Comparison of ENCODE assay signal across 31 mouse cellular contexts in the genomic region with DNA sequence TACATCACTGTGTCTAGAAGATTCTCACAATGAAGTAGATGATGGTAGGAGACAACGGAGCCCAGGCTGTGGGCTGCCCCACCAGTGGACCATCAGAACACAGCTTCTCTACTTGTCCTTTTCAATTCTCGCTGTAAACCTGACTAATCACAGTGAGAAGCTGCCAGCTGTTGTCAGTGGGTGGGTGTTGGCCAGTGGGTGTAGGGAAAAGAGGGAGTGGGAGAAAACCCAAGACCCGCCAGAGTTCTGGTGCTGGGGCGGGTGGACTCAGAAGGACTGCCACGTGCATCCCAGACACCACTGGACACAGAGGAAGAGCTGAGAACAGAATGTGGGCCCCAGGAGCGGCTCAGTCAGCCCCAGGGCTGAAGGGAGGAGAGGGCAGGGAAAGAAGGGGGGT. TPM values are rescaled to one million over a fixed set of nuclear protein-coding genes. Genes with fewer than 3 reads are reported as not detected.
"Had no signal": no experiment of that assay in that cellular context is flagged by ENCODE, and none has a peak within 500 bp of the region (broad histone marks: within the 10 kb centered on the region; RNA-seq: fewer than 3 reads in every experiment).

No protein-coding gene starts in this region.

- DNase-seq: gastrocnemius, adult 2 months; gastrocnemius, postnatal 10 days; gastrocnemius, postnatal 25 days; heart, adult 18-20 months; heart, postnatal 10 days; heart, postnatal 4 days; kidney, adult 18-20 months; kidney, adult 8-10 months; kidney, postnatal 10 days; kidney, postnatal 25 days; kidney, postnatal 4 days; layer of hippocampus, adult 9-11 months; liver had no signal

- H3K9ac ChIP-seq: heart, embryonic 12.5 days; hindbrain, embryonic 12.5 days; hindbrain, embryonic 14.5 days; intestine, embryonic 15.5 days; limb, embryonic 12.5 days had no signal

- H3K27ac ChIP-seq: gastrocnemius, adult 2 months; heart, embryonic 10.5 days; hindbrain, embryonic 10.5 days; hindbrain, embryonic 12.5 days; hindbrain, embryonic 14.5 days; intestine, embryonic 15.5 days; limb, embryonic 10.5 days; limb, embryonic 12.5 days had no signal

- H3K27me3 ChIP-seq: heart, embryonic 12.5 days; hindbrain, embryonic 12.5 days; intestine, embryonic 15.5 days; limb, embryonic 12.5 days had no signal

- H3K4me2 ChIP-seq: heart, embryonic 12.5 days; hindbrain, embryonic 12.5 days; hindbrain, embryonic 14.5 days; intestine, embryonic 15.5 days; limb, embryonic 12.5 days; liver, embryonic 11.5 days had no signal

- ATAC-seq: hindbrain, embryonic 16.5 days; inflammation-experienced regulatory T-cells, adult 6 months; intestine, embryonic 15.5 days; intestine, postnatal 0 days had no signal

- H3K4me3 ChIP-seq: gastrocnemius, adult 2 months; heart, embryonic 10.5 days; heart, embryonic 12.5 days; hindbrain, embryonic 10.5 days; hindbrain, embryonic 12.5 days; intestine, embryonic 15.5 days; left cerebral cortex, adult 2 months; limb, embryonic 10.5 days; limb, embryonic 12.5 days had no signal

- H3K9me3 ChIP-seq: heart, embryonic 10.5 days; heart, embryonic 12.5 days; hindbrain, embryonic 10.5 days; hindbrain, embryonic 12.5 days; intestine, embryonic 15.5 days; limb, embryonic 10.5 days; limb, embryonic 12.5 days had no signal

- H3K4me1 ChIP-seq: hindbrain, embryonic 10.5 days; hindbrain, embryonic 12.5 days; limb, embryonic 12.5 days had no signal

RNA-seq across cellular contexts. Expression of gene Mybphl, which starts 33.9 kb away (rescaled TPM):
- total RNA-seq: gastrocnemius, adult 2 months; gastrocnemius, postnatal 10 days; gastrocnemius, postnatal 25 days; gastrocnemius, postnatal 4 days; granulocyte monocyte progenitor cell, adult 5-6 weeks had no signal
- polyA plus RNA-seq: hindbrain, embryonic 10.5 days; hindbrain, embryonic 12.5 days; inflammation-experienced regulatory T-cells, adult 6 months; intestine, embryonic 15.5 days; intestine, postnatal 0 days; kidney, embryonic 14.5 days; kidney, embryonic 16.5 days; limb, embryonic 12.5 days; limb, embryonic 14.5 days had no signal

RNA-seq across cellular contexts. Expression of gene Sort1, which starts 46.9 kb away (rescaled TPM):
- polyA plus RNA-seq: inflammation-experienced regulatory T-cells, adult 6 months had no signal

RNA-seq across cellular contexts. Expression of gene Psrc1, which starts 52.8 kb away (rescaled TPM):
- total RNA-seq: gastrocnemius, adult 2 months had no signal
